Mouse (Mus musculus): ENCODE data around the gene Ndufa3.
"Not testable (repeated sequence)": the region's sequence is repeated elsewhere in the genome, so short reads cannot be mapped to it uniquely, and the experiment has no call there.

Gene Ndufa3

GRCm38 (mm10) chr7:3617242-3617995, at the start of gene Ndufa3:
Gene Ndufa3, plus strand, starts transcription at chr7:3617373.
- peak; percentile 89 for DNase-seq (ENCODE audit: extremely low read depth, low read depth)

GRCm38 (mm10) chr7:3569725-3570124, 47.4 kb upstream of the Ndufa3 start:
- no peak for DNase-seq (ENCODE audit: extremely low read depth, low read depth)

GRCm38 (mm10) chr7:3570580-3570979, 46.6 kb upstream of the Ndufa3 start:
- DNase-seq (ENCODE audit: extremely low read depth, low read depth), result not testable (repeated sequence)

- DNase-seq (ENCODE audit: extremely low read depth, low read depth), result no peak
Measured at GRCm38 (mm10) chr7:3571847-3572246, 45.3 kb upstream of the Ndufa3 start.

- DNase-seq (ENCODE audit: extremely low read depth, low read depth), result no peak
Measured at GRCm38 (mm10) chr7:3574216-3574615, 43.0 kb upstream of the Ndufa3 start.

- no peak for DNase-seq (ENCODE audit: extremely low read depth, low read depth)
Measured at GRCm38 (mm10) chr7:3576354-3577124, 40.6 kb upstream of the Ndufa3 start.

GRCm38 (mm10) chr7:3578196-3578595, 39.0 kb upstream of the Ndufa3 start:
- no peak for DNase-seq (ENCODE audit: extremely low read depth, low read depth)

GRCm38 (mm10) chr7:3578952-3579546, 38.1 kb upstream of the Ndufa3 start:
- no peak for DNase-seq (ENCODE audit: extremely low read depth, low read depth)

- no peak for DNase-seq (ENCODE audit: extremely low read depth, low read depth)
Measured at GRCm38 (mm10) chr7:3580029-3580428, 37.1 kb upstream of the Ndufa3 start.

GRCm38 (mm10) chr7:3585763-3586162, 31.4 kb upstream of the Ndufa3 start:
- no peak for DNase-seq (ENCODE audit: extremely low read depth, low read depth)

GRCm38 (mm10) chr7:3586255-3586654, 30.9 kb upstream of the Ndufa3 start:
- no peak for DNase-seq (ENCODE audit: extremely low read depth, low read depth)

GRCm38 (mm10) chr7:3587292-3587691, 29.9 kb upstream of the Ndufa3 start:
- no peak for DNase-seq (ENCODE audit: extremely low read depth, low read depth)

- DNase-seq (ENCODE audit: extremely low read depth, low read depth), result no peak
Measured at GRCm38 (mm10) chr7:3590550-3590949, 26.6 kb upstream of the Ndufa3 start.

GRCm38 (mm10) chr7:3591534-3591933, 25.6 kb upstream of the Ndufa3 start:
- no peak for DNase-seq (ENCODE audit: extremely low read depth, low read depth)

GRCm38 (mm10) chr7:3593855-3594254, 23.3 kb upstream of the Ndufa3 start:
- no peak for DNase-seq (ENCODE audit: extremely low read depth, low read depth)

GRCm38 (mm10) chr7:3594686-3595085, 22.5 kb upstream of the Ndufa3 start:
- DNase-seq (ENCODE audit: extremely low read depth, low read depth), result no peak

GRCm38 (mm10) chr7:3595146-3595545, 22.0 kb upstream of the Ndufa3 start:
- peak; percentile 73 for DNase-seq (ENCODE audit: extremely low read depth, low read depth)

GRCm38 (mm10) chr7:3597755-3598154, 19.4 kb upstream of the Ndufa3 start:
- not testable (repeated sequence) for DNase-seq (ENCODE audit: extremely low read depth, low read depth)

GRCm38 (mm10) chr7:3601119-3601518, 16.1 kb upstream of the Ndufa3 start:
- DNase-seq (ENCODE audit: extremely low read depth, low read depth), result peak; percentile 62

- peak; percentile 46 for DNase-seq (ENCODE audit: extremely low read depth, low read depth)
Measured at GRCm38 (mm10) chr7:3606798-3607197, 10.4 kb upstream of the Ndufa3 start.

GRCm38 (mm10) chr7:3607391-3607790, 9.8 kb upstream of the Ndufa3 start:
- DNase-seq (ENCODE audit: extremely low read depth, low read depth), result no peak

GRCm38 (mm10) chr7:3608668-3609067, 8.5 kb upstream of the Ndufa3 start:
- no peak for DNase-seq (ENCODE audit: extremely low read depth, low read depth)
